Mouse (Mus musculus): ENCODE results near the gene Rabgap1l. TPM values are rescaled to one million over a fixed set of nuclear protein-coding genes. Genes with fewer than 3 reads are reported as not detected.
"Not testable (repeated sequence)": the region's sequence is repeated elsewhere in the genome, so short reads cannot be mapped to it uniquely, and the experiment has no call there.

Rabgap1l gene
- total and polyA plus RNA-seq, 3 experiments, result 1.8 to 29.5 (median 24.2) TPM

GRCm38 (mm10) chr1:160282166-160282874 lies 510.7 kb downstream of the Rabgap1l start:
- DNase-seq, result not testable (repeated sequence)

GRCm38 (mm10) chr1:160281337-160282084 lies 511.5 kb downstream of the Rabgap1l start:
- DNase-seq, result no peak

GRCm38 (mm10) chr1:160280603-160281002 lies 512.4 kb downstream of the Rabgap1l start:
- DNase-seq, result no peak

GRCm38 (mm10) chr1:160277940-160278682 lies 514.9 kb downstream of the Rabgap1l start:
- DNase-seq, result no peak

- DNase-seq, result no peak
Measured at GRCm38 (mm10) chr1:160275248-160275647, 517.8 kb downstream of the Rabgap1l start.

- no peak for DNase-seq
Measured at GRCm38 (mm10) chr1:160273133-160273743, 519.8 kb downstream of the Rabgap1l start.

- DNase-seq, result no peak
Measured at GRCm38 (mm10) chr1:160271282-160271967, 521.6 kb downstream of the Rabgap1l start.

- DNase-seq, result no peak
Measured at GRCm38 (mm10) chr1:160268322-160268721, 524.7 kb downstream of the Rabgap1l start.

GRCm38 (mm10) chr1:160263630-160264346 lies 529.2 kb downstream of the Rabgap1l start:
- DNase-seq, result no peak

GRCm38 (mm10) chr1:160263053-160263452 lies 530.0 kb downstream of the Rabgap1l start:
- DNase-seq, result no peak

GRCm38 (mm10) chr1:160262415-160262814 lies 530.6 kb downstream of the Rabgap1l start:
- DNase-seq, result no peak

- DNase-seq, result no peak
Measured at GRCm38 (mm10) chr1:160261849-160262248, 531.2 kb downstream of the Rabgap1l start.

- no peak for DNase-seq
Measured at GRCm38 (mm10) chr1:160260605-160261004, 532.4 kb downstream of the Rabgap1l start.

- DNase-seq, result no peak
Measured at GRCm38 (mm10) chr1:160259884-160260283, 533.1 kb downstream of the Rabgap1l start.

GRCm38 (mm10) chr1:160253108-160253507 lies 539.9 kb downstream of the Rabgap1l start:
- DNase-seq, result no peak

GRCm38 (mm10) chr1:160251388-160252007 lies 541.5 kb downstream of the Rabgap1l start:
- no peak for DNase-seq

GRCm38 (mm10) chr1:160250782-160251181 lies 542.2 kb downstream of the Rabgap1l start:
- no peak for DNase-seq

GRCm38 (mm10) chr1:160249786-160250185 lies 543.2 kb downstream of the Rabgap1l start:
- no peak for DNase-seq

GRCm38 (mm10) chr1:160247473-160247872 lies 545.5 kb downstream of the Rabgap1l start:
- DNase-seq, result no peak

GRCm38 (mm10) chr1:160246844-160247243 lies 546.2 kb downstream of the Rabgap1l start:
- no peak for DNase-seq
